Mouse (Mus musculus) ES-Bruce4 (cell line): ENCODE data around the gene Mobp. TPM values are rescaled to one million over a fixed set of nuclear protein-coding genes. Genes with fewer than 3 reads are reported as not detected.

ENCODE experiments used
- H3K27ac ChIP-seq: 2 replicates; pipeline ENCODE4 v1.5.1; 2012; ENCODE audit warnings: low read length, inconsistent platforms; ENCODE audit not compliant: insufficient read depth
- H3K27me3 ChIP-seq: 2 replicates; pipeline ENCODE4 v1.6.1; 2012; ENCODE audit warnings: mild to moderate bottlenecking, low read length, inconsistent platforms; ENCODE audit not compliant: control insufficient read depth, poor library complexity, insufficient read depth, severe bottlenecking
- H3K36me3 ChIP-seq: 2 replicates; pipeline ENCODE4 v1.6.1; 2012; ENCODE audit warnings: inconsistent platforms, mild to moderate bottlenecking, low read length, moderate library complexity; ENCODE audit not compliant: control insufficient read depth, poor library complexity, insufficient read depth, severe bottlenecking
- H3K4me1 ChIP-seq: one replicate; pipeline ENCODE4 v1.8.1; 2011; ENCODE audit warnings: low read length; ENCODE audit not compliant: control insufficient read depth, insufficient read depth
- H3K4me3 ChIP-seq: 2 replicates; pipeline ENCODE4 v1.5.1; 2011; ENCODE audit warnings: low read depth, mild to moderate bottlenecking, low read length
- H3K9ac ChIP-seq: 2 replicates; pipeline ENCODE4 v1.6.1; 2012; ENCODE audit warnings: low read depth, mild to moderate bottlenecking, inconsistent platforms; ENCODE audit not compliant: poor library complexity, severe bottlenecking
- H3K9me3 ChIP-seq: replicated peaks from 2 replicates; pipeline ENCODE4 v1.6.1; 2012; ENCODE audit warnings: mild to moderate bottlenecking, low read length, inconsistent platforms; ENCODE audit not compliant: control insufficient read depth, poor library complexity, insufficient read depth, severe bottlenecking
- CTCF ChIP-seq: IDR thresholded peaks from one replicate; pipeline ENCODE4 v1.8.1; 2011; ENCODE audit warnings: low read depth, low read length
- EP300 ChIP-seq: IDR thresholded peaks from 2 replicates; pipeline ENCODE4 v1.6.1; 2011; ENCODE audit warnings: low read depth, low read length; ENCODE audit not compliant: insufficient read depth
- POLR2A ChIP-seq: IDR thresholded peaks from one replicate; pipeline ENCODE4 v1.8.1; 2011; ENCODE audit warnings: low read length; ENCODE audit not compliant: insufficient read depth
- polyA plus RNA-seq: library from polyadenylated mRNA; stranded (reverse); fragments of >200 nt; gene quantifications from 2 replicates; pipeline ENCODE4 v1.2.4, GENCODE M21; 2011; ENCODE audit warnings: low read depth; ENCODE audit not compliant: missing spikeins, insufficient read depth, insufficient read length

Mobp gene
- polyA plus RNA-seq, 1 experiment, result 10.3 TPM

GRCm38 (mm10) chr9:120112472-120112871 is 37.0 kb upstream of the Mobp start:
- Histone ChIP-seq H3K27me3 (no peaks in the 10 kb centered on the region), H3K9me3 (no peaks in the 10 kb centered on the region), H3K27ac (no peak overlapping the region), H3K9ac (no peak overlapping the region), H3K36me3 (no peaks in the 10 kb centered on the region), H3K4me3 (no peak overlapping the region), H3K4me1 (peaks cover 4% of the 10 kb centered on the region)
- TF ChIP-seq EP300 (no peak), POLR2A (no peak), CTCF (no peak)

DNA sequence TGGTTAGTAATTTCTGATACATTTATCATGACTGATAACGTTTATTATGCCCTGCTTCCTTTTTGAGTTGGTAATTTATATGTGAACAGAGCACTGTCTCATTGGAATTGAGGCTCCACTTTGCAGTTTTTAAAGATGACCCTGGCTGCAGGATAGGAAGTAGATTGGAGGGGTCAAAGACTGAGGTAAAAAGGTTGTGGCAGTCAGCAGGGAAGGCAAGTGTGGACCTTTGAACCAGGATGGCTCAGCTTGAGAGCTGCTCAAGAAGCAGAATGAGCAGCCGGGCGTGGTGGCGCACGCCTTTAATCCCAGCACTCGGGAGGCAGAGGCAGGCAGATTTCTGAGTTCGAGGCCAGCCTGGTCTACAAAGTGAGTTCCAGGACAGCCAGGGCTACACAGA is 36.1 kb upstream of the Mobp start:
- Histone ChIP-seq H3K27ac (no peak overlapping the region), H3K4me1 (peaks cover 4% of the 10 kb centered on the region), H3K27me3 (no peaks in the 10 kb centered on the region), H3K4me3 (no peak overlapping the region), H3K9me3 (no peaks in the 10 kb centered on the region), H3K9ac (no peak overlapping the region), H3K36me3 (no peaks in the 10 kb centered on the region; the same call in 1 of the 2 replicates)
- TF ChIP-seq CTCF (no peak), POLR2A (no peak), EP300 (no peak)

DNA sequence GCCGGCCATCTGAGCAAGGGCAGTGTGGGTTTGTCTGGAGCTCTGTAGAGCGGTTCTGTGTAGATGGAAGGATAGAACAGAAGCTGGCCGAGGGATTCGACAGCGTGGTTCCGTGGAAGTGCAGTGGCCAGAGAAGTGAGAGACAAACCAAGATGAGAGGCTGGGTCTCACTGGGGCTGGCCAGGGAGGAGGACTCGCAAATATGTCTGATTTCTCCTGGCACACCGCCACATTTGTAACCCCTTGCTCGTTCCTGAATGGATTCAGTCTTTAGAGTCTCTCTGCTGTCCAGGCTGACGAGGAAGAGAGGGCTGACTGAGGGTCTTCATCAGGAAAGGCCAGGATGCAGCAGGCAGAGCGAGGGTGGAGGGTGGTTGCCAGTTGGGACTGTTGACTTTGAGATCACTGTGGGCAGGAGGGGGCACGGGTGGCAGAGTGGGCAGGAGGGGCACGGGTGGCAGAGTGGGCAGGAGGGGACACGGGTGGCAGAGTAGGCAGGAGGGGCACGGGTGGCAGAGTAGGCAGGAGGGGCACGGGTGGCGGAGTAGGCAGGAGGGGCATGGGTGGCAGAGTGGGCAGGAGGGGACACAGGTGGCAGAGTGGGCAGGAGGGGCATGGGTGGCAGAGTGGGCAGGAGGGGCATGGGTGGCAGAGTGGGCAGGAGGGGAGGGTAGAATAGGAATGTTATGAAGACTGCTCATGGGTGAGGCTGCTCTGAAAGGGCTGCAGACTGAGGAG is 35.3 kb upstream of the Mobp start:
- H3K9me3 ChIP-seq, result no peaks in the 10 kb centered on the region
- TF ChIP-seq EP300 (no peak), POLR2A (no peak), CTCF (no peak)
- H3K27me3 ChIP-seq, result no peaks in the 10 kb centered on the region
- no peak overlapping the region for H3K4me3 ChIP-seq
- no peak overlapping the region for H3K9ac ChIP-seq
- H3K36me3 ChIP-seq, result no peaks in the 10 kb centered on the region; the same call in 1 of the 2 replicates
- H3K4me1 ChIP-seq, result peaks cover 4% of the 10 kb centered on the region
- H3K27ac ChIP-seq, result no peak overlapping the region

- Histone ChIP-seq H3K9ac (no peak overlapping the region), H3K4me3 (no peak overlapping the region), H3K9me3 (no peaks in the 10 kb centered on the region), H3K27ac (no peak overlapping the region), H3K4me1 (peaks cover 4% of the 10 kb centered on the region), H3K27me3 (no peaks in the 10 kb centered on the region), H3K36me3 (no peaks in the 10 kb centered on the region; the same call in 1 of the 2 replicates)
- TF ChIP-seq CTCF, result no peak
- no peak for TF ChIP-seq POLR2A
- TF ChIP-seq EP300, result no peak
These were observed 34.7 kb upstream of the Mobp start for GRCm38 (mm10) chr9:120114789-120115151.

DNA sequence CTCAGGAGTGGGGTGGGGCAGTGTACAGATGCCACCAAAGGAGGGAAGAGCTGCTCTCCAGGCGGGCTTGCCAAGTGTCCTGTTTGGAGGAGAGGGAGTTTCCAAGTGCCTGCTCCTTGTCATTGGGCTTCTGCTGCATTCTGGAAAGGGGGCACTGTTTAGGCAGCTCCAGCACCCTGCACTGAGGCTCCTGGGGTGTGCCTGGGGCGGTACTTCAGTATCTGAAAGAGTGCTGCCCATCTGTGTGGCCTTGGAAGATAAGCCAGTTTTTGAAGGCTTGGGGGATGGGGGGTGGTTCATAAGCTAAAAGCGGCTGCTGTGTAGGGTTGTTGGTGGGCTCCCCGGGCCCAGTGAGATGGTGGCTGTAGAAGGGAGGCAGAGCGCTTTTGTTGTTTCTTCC is 33.9 kb upstream of the Mobp start:
- H3K9me3 ChIP-seq, result no peaks in the 10 kb centered on the region
- no peak for TF ChIP-seq CTCF
- TF ChIP-seq POLR2A, result no peak
- TF ChIP-seq EP300, result no peak
- no peaks in the 10 kb centered on the region for H3K27me3 ChIP-seq
- peaks cover 4% of the 10 kb centered on the region for H3K4me1 ChIP-seq
- H3K9ac ChIP-seq, result no peak overlapping the region
- no peak overlapping the region for H3K27ac ChIP-seq
- no peaks in the 10 kb centered on the region; the same call in 1 of the 2 replicates for H3K36me3 ChIP-seq
- no peak overlapping the region for H3K4me3 ChIP-seq

DNA sequence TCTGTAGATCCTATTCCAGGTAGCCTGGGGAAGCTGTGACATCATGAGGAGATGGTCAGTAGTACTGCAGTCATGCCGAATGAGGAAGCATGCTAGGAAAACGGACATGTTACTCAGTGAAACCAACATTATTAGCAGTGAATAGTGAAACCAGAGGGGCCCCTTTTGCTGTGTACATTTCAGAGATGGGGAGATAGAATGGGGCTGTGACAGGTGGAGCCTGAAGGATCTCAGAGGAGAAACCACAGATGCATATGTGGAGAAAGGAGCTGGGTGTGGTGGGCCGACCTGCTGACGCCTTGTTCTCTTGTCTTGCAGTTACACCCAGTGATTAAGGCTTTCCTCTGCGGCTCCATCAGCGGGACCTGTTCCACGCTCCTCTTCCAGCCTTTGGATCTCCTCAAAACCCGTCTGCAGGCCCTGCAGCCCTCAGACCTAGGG is 33.3 kb upstream of the Mobp start:
- H3K27me3 ChIP-seq, result no peaks in the 10 kb centered on the region
- no peak overlapping the region for H3K9ac ChIP-seq
- peaks cover 4% of the 10 kb centered on the region for H3K4me1 ChIP-seq
- no peak overlapping the region for H3K27ac ChIP-seq
- H3K9me3 ChIP-seq, result no peaks in the 10 kb centered on the region
- no peak overlapping the region for H3K4me3 ChIP-seq
- H3K36me3 ChIP-seq, result no peaks in the 10 kb centered on the region; the same call in 1 of the 2 replicates
- TF ChIP-seq POLR2A (no peak), EP300 (no peak), CTCF (no peak)
